Mouse (Mus musculus) frontal cortex, postnatal 25 days (tissue): ENCODE measurements around the gene Myom1.

Experiments used
- DNase-seq, 2 experiments: peaks; one replicate each; pipeline ENCODE4 v3.0.0; 2022; ENCODE audit warnings: low spot score in 2 of 2

Gene Myom1

GRCm38 (mm10) chr17:71135866-71136265 lies 133.4 kb downstream of the Myom1 start:
- DNase-seq: no peak

- no peak for DNase-seq
Observed at GRCm38 (mm10) chr17:71136384-71137333, 134.2 kb downstream of the Myom1 start.

- DNase-seq: no peak
Observed at GRCm38 (mm10) chr17:71137334-71137721, 134.9 kb downstream of the Myom1 start.

GRCm38 (mm10) chr17:71142068-71142467 lies 139.6 kb downstream of the Myom1 start:
- DNase-seq: no peak

GRCm38 (mm10) chr17:71143155-71143554 lies 140.7 kb downstream of the Myom1 start:
- no peak for DNase-seq

GRCm38 (mm10) chr17:71144322-71145116 lies 142.1 kb downstream of the Myom1 start:
- DNase-seq: no peak

- DNase-seq: no peak
Observed at GRCm38 (mm10) chr17:71145248-71145961, 143.0 kb downstream of the Myom1 start.

GRCm38 (mm10) chr17:71153356-71153755 lies 150.9 kb downstream of the Myom1 start:
- DNase-seq: no peak

GRCm38 (mm10) chr17:71155271-71155670 lies 152.8 kb downstream of the Myom1 start:
- no peak for DNase-seq

- DNase-seq: no peak
Observed at GRCm38 (mm10) chr17:71159152-71159567, 156.7 kb downstream of the Myom1 start.

GRCm38 (mm10) chr17:71159720-71160119 lies 157.3 kb downstream of the Myom1 start:
- DNase-seq: no peak

GRCm38 (mm10) chr17:71160244-71160995 lies 158.0 kb downstream of the Myom1 start:
- no peak for DNase-seq

GRCm38 (mm10) chr17:71164991-71165390 lies 162.6 kb downstream of the Myom1 start:
- DNase-seq: no peak

- no peak for DNase-seq
Observed at GRCm38 (mm10) chr17:71168205-71168815, 165.9 kb downstream of the Myom1 start.

- DNase-seq: no peak
Observed at GRCm38 (mm10) chr17:71168846-71169245, 166.4 kb downstream of the Myom1 start.

- DNase-seq: no peak
Observed at GRCm38 (mm10) chr17:71169639-71170038, 167.2 kb downstream of the Myom1 start.

GRCm38 (mm10) chr17:71171161-71171560 lies 168.7 kb downstream of the Myom1 start:
- DNase-seq: no peak
